Mouse (Mus musculus) CH12.LX (cell line): Measurements from ENCODE around the gene Slc22a5. TPM values are rescaled to one million over a fixed set of nuclear protein-coding genes. Genes with fewer than 3 reads are reported as not detected.

Source experiments
- DNase-seq: peaks from one replicate; pipeline ENCODE4 v3.0.0-alpha.2; 2013; ENCODE audit errors: extremely low read depth
- H3K27ac ChIP-seq: 2 replicates; pipeline ENCODE4 v1.5.1; 2012; ENCODE audit warnings: low read depth, mild to moderate bottlenecking, control low read depth, moderate library complexity; ENCODE audit not compliant: insufficient read depth
- H3K27me3 ChIP-seq: replicated peaks from 2 replicates; pipeline ENCODE3; 2012; ENCODE audit warnings: inconsistent platforms
- H3K36me3 ChIP-seq, 2 experiments: replicated peaks in 1 of 2; 2 replicates each; pipeline versions ENCODE3 to v1.6.1; 2012; ENCODE audit warnings: inconsistent platforms in 1 of 2, low read length in 1 of 2, mild to moderate bottlenecking in 1 of 2, mixed read lengths in 1 of 2, moderate library complexity in 1 of 2; ENCODE audit not compliant: control insufficient read depth in 1 of 2, insufficient read depth in 1 of 2
- H3K4me1 ChIP-seq, 2 experiments: 2 replicates each; pipeline ENCODE4 v1.6.1; 2012; ENCODE audit warnings: inconsistent platforms in 1 of 2, moderate library complexity in 1 of 2; ENCODE audit not compliant: insufficient read depth in 2 of 2, control insufficient read depth in 1 of 2
- H3K4me2 ChIP-seq: 2 replicates; pipeline ENCODE4 v1.6.1; 2012; ENCODE audit warnings: low read depth, mild to moderate bottlenecking, control low read depth; ENCODE audit not compliant: poor library complexity, insufficient read depth, severe bottlenecking
- H3K4me3 ChIP-seq, 3 experiments: fragments of 150-350 bp in 1 of 3; sonication (generic) in 1 of 3; replicated peaks in 1 of 3; 2 replicates each; pipeline versions ENCODE3 to v1.5.1; 2011 to 2012; ENCODE audit warnings: low read depth in 2 of 3, low read length in 2 of 3, mild to moderate bottlenecking in 2 of 3, moderate library complexity in 2 of 3, control low read depth in 1 of 3, improper control_type of control experiment in 1 of 3, inconsistent platforms in 1 of 3, mixed read lengths in 1 of 3; ENCODE audit not compliant: poor library complexity in 1 of 3
- H3K79me2 ChIP-seq: replicated peaks from 2 replicates; pipeline ENCODE4 v1.6.1; 2012; ENCODE audit warnings: mild to moderate bottlenecking, moderate library complexity; ENCODE audit not compliant: control insufficient read depth, poor library complexity, insufficient read depth, severe bottlenecking; ENCODE audit errors: extremely low read depth
- H3K9ac ChIP-seq: 2 replicates; pipeline ENCODE4 v1.6.1; 2012; ENCODE audit warnings: low read depth, mild to moderate bottlenecking, control low read depth, moderate library complexity; ENCODE audit not compliant: insufficient read depth
- H3K9me3 ChIP-seq: replicated peaks from 2 replicates; pipeline ENCODE3; 2012; ENCODE audit warnings: low read length, inconsistent platforms, mixed read lengths
- CHD1 ChIP-seq: IDR thresholded peaks from 2 replicates; pipeline ENCODE4 v1.6.1; 2012; ENCODE audit warnings: low read depth, low read length, improper control_type of control experiment, inconsistent platforms
- CHD2 ChIP-seq: IDR thresholded peaks from 2 replicates; pipeline ENCODE4 v1.6.1; 2011; ENCODE audit warnings: low read length, improper control_type of control experiment
- E2F4 ChIP-seq: IDR thresholded peaks from 2 replicates; pipeline ENCODE4 v1.6.1; 2011; ENCODE audit warnings: low read depth, low read length, improper control_type of control experiment; ENCODE audit not compliant: insufficient replicate concordance
- EP300 ChIP-seq: IDR thresholded peaks from 2 replicates; pipeline ENCODE4 v1.6.1; 2011; ENCODE audit warnings: low read length, improper control_type of control experiment
- ETS1 ChIP-seq: conservative IDR thresholded peaks from 2 replicates; pipeline ENCODE4 v1.6.1; 2012; ENCODE audit warnings: low read depth, mild to moderate bottlenecking, inconsistent platforms, low read length, improper control_type of control experiment, moderate library complexity
- HCFC1 ChIP-seq: IDR thresholded peaks from 2 replicates; pipeline ENCODE4 v1.6.1; 2012; ENCODE audit warnings: low read depth, mild to moderate bottlenecking, inconsistent platforms, low read length, improper control_type of control experiment
- IRF4 ChIP-seq: IDR thresholded peaks from 2 replicates; pipeline ENCODE4 v1.6.1; 2014; ENCODE audit warnings: low read depth, mild to moderate bottlenecking, inconsistent platforms, low read length, improper control_type of control experiment
- MAX ChIP-seq: IDR thresholded peaks from 2 replicates; pipeline ENCODE4 v1.6.1; 2011; ENCODE audit warnings: low read length, improper control_type of control experiment
- MXI1 ChIP-seq: IDR thresholded peaks from 2 replicates; pipeline ENCODE4 v1.6.1; 2011; ENCODE audit warnings: mild to moderate bottlenecking, low read depth, low read length, improper control_type of control experiment
- MYC ChIP-seq: IDR thresholded peaks from 2 replicates; pipeline ENCODE4 v1.6.1; 2011; ENCODE audit warnings: low read depth, mild to moderate bottlenecking, improper control_type of control experiment, low read length
- NELFE ChIP-seq: IDR thresholded peaks from 2 replicates; pipeline ENCODE4 v1.6.1; 2011; ENCODE audit warnings: low read depth, low read length, improper control_type of control experiment
- NRF1 ChIP-seq: IDR thresholded peaks from 2 replicates; pipeline ENCODE4 v1.6.1; 2014; ENCODE audit warnings: low read depth, mild to moderate bottlenecking, inconsistent platforms, low read length, improper control_type of control experiment, moderate library complexity
- PAX5 ChIP-seq: IDR thresholded peaks from 2 replicates; pipeline ENCODE4 v1.6.1; 2012; ENCODE audit warnings: low read length, inconsistent platforms, mixed read lengths
- POLR2A ChIP-seq: IDR thresholded peaks from 2 replicates; pipeline ENCODE4 v1.6.1; 2011; ENCODE audit warnings: low read depth, mild to moderate bottlenecking, improper control_type of control experiment, low read length
- RCOR1 ChIP-seq: conservative IDR thresholded peaks from 2 replicates; pipeline ENCODE4 v1.6.1; 2012; ENCODE audit warnings: low read depth, mild to moderate bottlenecking, inconsistent platforms, low read length, improper control_type of control experiment
- SIN3A ChIP-seq: IDR thresholded peaks from 2 replicates; pipeline ENCODE4 v1.6.1; 2012; ENCODE audit warnings: low read length, improper control_type of control experiment, inconsistent platforms
- TBP ChIP-seq: conservative IDR thresholded peaks from 2 replicates; pipeline ENCODE4 v1.6.1; 2011; ENCODE audit warnings: low read depth, low read length, improper control_type of control experiment
- USF2 ChIP-seq: conservative IDR thresholded peaks from 2 replicates; pipeline ENCODE4 v1.6.1; 2011; ENCODE audit warnings: low read depth, low read length, improper control_type of control experiment
- ZKSCAN1 ChIP-seq: IDR thresholded peaks from 2 replicates; pipeline ENCODE4 v1.6.1; 2012; ENCODE audit warnings: low read depth, inconsistent platforms, low read length, improper control_type of control experiment, borderline replicate concordance
- dilution Hi-C: fragments of 300-500 bp; cut with MboI; formaldehyde crosslinking; loops from 2 replicates; pipeline ENCODE4 v1.14.3; 2020; ENCODE audit warnings: low sequenced_read_pairs; ENCODE audit not compliant: extremely low pct_unique_long_range_greater_than_20kb, extremely low pct_ligation_motif_present
- in situ Hi-C: fragments of 300-500 bp; cut with MboI; formaldehyde crosslinking; loops from 3 replicates; pipeline ENCODE4 v1.14.3; 2019; ENCODE audit warnings: low sequenced_read_pairs, low pct_ligation_motif_present, low pct_unique_long_range_greater_than_20kb, mixed read lengths
- polyA plus RNA-seq: library from polyadenylated mRNA; unstranded; fragments of >175 nt; gene quantifications from 2 replicates; pipeline ENCODE4 v1.2.1, GENCODE M21; 2012; ENCODE audit warnings: low read depth; ENCODE audit not compliant: insufficient read length
- total RNA-seq, 2 experiments: library from RNA; depleted of rRNA; stranded (reverse); fragments of 300-350 nt in 1 of 2; fragments of >200 nt in 1 of 2; gene quantifications; 2 replicates each; pipeline ENCODE4 v1.2.3; 2012 to 2014

Gene Slc22a5
- total and polyA plus RNA-seq, 3 experiments: 5.6 to 6.7 (median 6.2) TPM

DNA sequence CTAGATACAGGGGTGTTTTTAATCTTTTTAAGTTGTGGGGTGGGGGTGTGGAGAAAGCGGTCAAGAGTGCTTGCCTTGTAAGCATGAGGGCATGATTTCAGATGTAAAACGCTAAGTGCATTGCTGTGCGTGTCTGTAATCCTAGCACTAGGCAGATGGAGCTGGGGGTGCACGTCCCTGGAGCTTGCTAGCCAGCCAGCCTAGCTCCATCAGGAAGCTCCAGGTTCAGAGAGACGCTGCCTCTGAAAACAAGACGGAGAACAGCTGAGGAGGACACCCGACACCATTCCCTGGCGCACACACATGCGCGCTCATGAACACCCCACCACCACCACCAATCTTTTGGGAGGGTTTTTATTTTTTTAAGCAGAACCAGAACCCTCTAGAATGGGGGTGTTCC lies 48.4 kb downstream of the Slc22a5 start:
- H3K9ac ChIP-seq: no peak overlapping the region
- no peak for DNase-seq
- peaks cover 31 to 71% of the 10 kb centered on the region in 2 experiments for H3K4me1 ChIP-seq
- no peaks in the 10 kb centered on the region for H3K9me3 ChIP-seq
- H3K27ac ChIP-seq: no peak overlapping the region
- H3K27me3 ChIP-seq: no peaks in the 10 kb centered on the region
- no peaks in the 10 kb centered on the region for H3K79me2 ChIP-seq
- no peak overlapping the region for H3K4me2 ChIP-seq
- no peak overlapping the region for H3K4me3 ChIP-seq
- no peaks in the 10 kb centered on the region for H3K36me3 ChIP-seq
- dilution Hi-C loops (no loop called here), in situ Hi-C loops (loop anchor here (5.0 kb wide), 1 partner anchor 81 kb away; no protein-coding TSS in a partner anchor)
- TF ChIP-seq IRF4 (no peak), TBP (no peak), POLR2A (no peak), RCOR1 (no peak), MYC (no peak), MXI1 (no peak), NELFE (no peak), NRF1 (no peak), E2F4 (no peak), CHD2 (no peak), ETS1 (no peak), SIN3A (no peak)

- H3K4me2 ChIP-seq: no peak overlapping the region
- no peaks in the 10 kb centered on the region for H3K27me3 ChIP-seq
- H3K9me3 ChIP-seq: no peaks in the 10 kb centered on the region
- no peak overlapping the region for H3K9ac ChIP-seq
- H3K4me3 ChIP-seq: no peak overlapping the region
- no peak for TF ChIP-seq ZKSCAN1
- H3K79me2 ChIP-seq: no peaks in the 10 kb centered on the region
- in situ Hi-C loops (loop anchor here (5.0 kb wide), 1 partner anchor 80 kb away; no protein-coding TSS in a partner anchor), dilution Hi-C loops (no loop called here)
- no peaks in the 10 kb centered on the region for H3K36me3 ChIP-seq
- DNase-seq: no peak
- no peak overlapping the region for H3K27ac ChIP-seq
- H3K4me1 ChIP-seq: peaks cover 33 to 78% of the 10 kb centered on the region in 2 experiments
Measured at GRCm38 (mm10) chr11:53842161-53842581, 49.3 kb downstream of the Slc22a5 start.

GRCm38 (mm10) chr11:53841514-53841913 lies 49.9 kb downstream of the Slc22a5 start:
- H3K9ac ChIP-seq: no peak overlapping the region
- no peaks in the 10 kb centered on the region for H3K9me3 ChIP-seq
- no peak for TF ChIP-seq CHD1
- TF ChIP-seq NELFE: no peak
- no peak for TF ChIP-seq NRF1
- TF ChIP-seq PAX5: no peak
- no peak for TF ChIP-seq HCFC1
- no peak for TF ChIP-seq MXI1
- TF ChIP-seq MAX: no peak
- no peak for TF ChIP-seq USF2
- no peak for TF ChIP-seq EP300
- no peak for TF ChIP-seq ETS1
- H3K4me2 ChIP-seq: no peak overlapping the region
- dilution Hi-C loops (no loop called here), in situ Hi-C loops (loop anchor here (5.0 kb wide), 1 partner anchor 79 kb away; no protein-coding TSS in a partner anchor)
- H3K27me3 ChIP-seq: no peaks in the 10 kb centered on the region
- no peak overlapping the region for H3K4me3 ChIP-seq
- no peaks in the 10 kb centered on the region for H3K79me2 ChIP-seq
- H3K27ac ChIP-seq: no peak overlapping the region
- no peaks in the 10 kb centered on the region for H3K36me3 ChIP-seq
- DNase-seq: no peak
- peaks cover 33 to 76% of the 10 kb centered on the region in 2 experiments for H3K4me1 ChIP-seq
